Mouse (Mus musculus): Measurements from ENCODE around the gene Acot10.

GRCm38 (mm10) chr15:20634593-20634992, 32.0 kb downstream of the Acot10 start:
- TF ChIP-seq ZNF384 (IDR thresholded peaks at IDR 0.05; ENCODE audit: low read depth, low read length) (no peak), ZC3H11A (IDR thresholded peaks at IDR 0.05; ENCODE audit: borderline replicate concordance, low read depth, low read length) (no peak), MAFK (IDR thresholded peaks at IDR 0.05; ENCODE audit: insufficient read depth, low read depth, low read length) (no peak), HCFC1 (IDR thresholded peaks at IDR 0.05; ENCODE audit: borderline replicate concordance, insufficient read depth, low read length) (no peak)
